Mouse (Mus musculus) WW6 (cell line): ENCODE results near the gene Maml2.

Experiments
- DNase-seq: peaks from one replicate; pipeline ENCODE4 v3.0.0-alpha.2; 2013; ENCODE audit warnings: low read depth, low spot score

Gene Maml2

DNA sequence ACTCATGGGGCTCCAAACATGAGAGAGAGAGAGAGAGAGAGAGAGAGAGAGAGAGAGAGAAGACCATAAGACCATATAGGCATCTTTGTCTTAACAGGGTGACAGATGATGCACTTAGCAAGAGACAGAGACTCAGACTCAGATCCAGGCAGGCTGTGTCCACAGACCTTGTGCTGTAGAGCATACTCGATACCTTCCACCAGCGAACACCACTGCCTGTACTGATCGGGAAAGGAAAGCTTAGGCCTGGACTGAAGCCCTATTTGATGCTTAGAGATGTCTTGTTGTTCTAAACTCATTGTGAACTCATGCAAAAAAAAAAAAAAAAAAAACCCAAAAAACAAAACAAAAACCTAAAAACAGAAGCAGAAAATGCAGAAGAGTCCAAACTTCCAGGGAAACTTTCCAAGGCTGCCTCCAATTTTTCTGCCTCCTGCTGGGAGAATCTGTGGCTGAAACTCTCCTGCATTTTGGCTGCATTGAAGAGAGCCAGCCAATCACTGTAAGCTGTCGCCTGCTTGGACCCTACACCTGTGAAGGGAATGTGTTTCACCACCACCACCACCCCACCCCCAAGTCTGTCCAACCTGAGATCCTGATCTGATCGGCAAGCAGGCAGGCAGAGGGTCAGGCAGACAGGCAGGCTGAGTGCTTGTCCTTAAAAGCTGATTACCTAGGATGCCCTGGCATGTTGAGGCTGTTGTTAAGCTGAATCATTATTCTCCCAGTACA lies 268.6 kb downstream of the Maml2 start:
- no peak for DNase-seq

GRCm38 (mm10) chr9:13569023-13569422 lies 271.3 kb downstream of the Maml2 start:
- DNase-seq = no peak

GRCm38 (mm10) chr9:13572847-13573246 lies 275.1 kb downstream of the Maml2 start:
- no peak for DNase-seq

GRCm38 (mm10) chr9:13574059-13574458 lies 276.3 kb downstream of the Maml2 start:
- DNase-seq = no peak

GRCm38 (mm10) chr9:13574913-13575312 lies 277.2 kb downstream of the Maml2 start:
- DNase-seq = no peak

DNA sequence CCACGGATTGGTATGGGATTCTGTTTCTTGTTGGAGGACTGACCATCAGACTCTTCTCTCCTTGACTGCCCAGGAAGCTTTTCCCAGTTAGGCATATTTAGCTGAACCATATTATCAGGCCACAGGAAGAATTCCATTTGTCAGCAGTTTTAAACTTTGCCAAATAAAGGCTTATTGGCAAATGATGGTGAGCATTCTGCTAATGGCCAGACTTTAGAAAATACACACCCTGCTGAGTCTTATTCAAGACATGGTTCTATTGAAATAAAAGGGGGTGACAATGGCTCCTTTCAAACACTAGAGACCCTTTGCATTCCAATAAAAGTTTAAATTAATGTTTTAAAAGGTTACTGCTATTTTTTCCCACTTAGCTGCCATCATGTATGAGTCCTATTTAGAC lies 279.4 kb downstream of the Maml2 start:
- DNase-seq = no peak

DNA sequence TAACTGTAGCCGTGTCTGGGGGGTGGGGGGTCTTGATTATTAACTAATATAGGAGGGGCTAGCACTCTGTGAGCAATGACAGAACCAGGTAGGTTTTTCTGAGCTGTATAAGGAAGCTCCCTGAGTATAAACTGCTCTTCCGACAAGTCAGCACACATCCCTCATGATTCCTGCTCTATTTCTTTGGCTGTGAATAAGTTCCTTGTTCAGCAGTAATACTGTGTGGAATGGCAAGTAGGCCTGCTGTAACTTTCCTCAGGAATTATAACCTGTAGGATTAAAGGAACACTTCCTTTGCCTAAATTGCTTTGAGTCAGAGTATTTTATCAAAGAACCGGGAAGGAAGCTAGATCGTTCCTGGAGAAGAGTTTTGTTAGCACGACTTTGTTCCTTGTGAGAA lies 283.4 kb downstream of the Maml2 start:
- no peak for DNase-seq

DNA sequence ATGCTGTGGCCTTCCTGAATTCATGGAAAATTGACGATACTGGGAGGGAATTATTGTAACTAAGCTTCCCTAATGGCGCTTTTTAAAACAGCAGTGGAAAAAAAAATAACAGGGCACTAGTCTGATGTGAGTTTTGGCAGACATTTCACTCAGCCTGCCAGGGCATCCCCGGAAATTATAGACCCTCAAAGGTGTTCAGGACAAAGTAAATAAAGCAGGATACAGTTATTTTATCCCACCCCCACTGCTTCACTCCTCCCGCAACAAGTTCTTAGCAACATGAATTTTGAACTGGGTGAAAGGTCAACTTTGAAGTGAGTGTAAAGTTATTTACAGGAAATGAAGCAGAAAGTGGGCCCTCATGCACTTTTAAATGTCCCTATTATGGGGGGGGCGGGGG lies 286.2 kb downstream of the Maml2 start:
- DNase-seq = no peak

- no peak for DNase-seq
Observed at GRCm38 (mm10) chr9:13584435-13584834, 286.7 kb downstream of the Maml2 start.

GRCm38 (mm10) chr9:13587085-13587933 lies 289.6 kb downstream of the Maml2 start:
- DNase-seq = no peak

GRCm38 (mm10) chr9:13588786-13589185 lies 291.0 kb downstream of the Maml2 start:
- no peak for DNase-seq

- DNase-seq = no peak
Observed at GRCm38 (mm10) chr9:13592701-13593100, 294.9 kb downstream of the Maml2 start.

GRCm38 (mm10) chr9:13597736-13598135 lies 300.0 kb downstream of the Maml2 start:
- DNase-seq = no peak

DNA sequence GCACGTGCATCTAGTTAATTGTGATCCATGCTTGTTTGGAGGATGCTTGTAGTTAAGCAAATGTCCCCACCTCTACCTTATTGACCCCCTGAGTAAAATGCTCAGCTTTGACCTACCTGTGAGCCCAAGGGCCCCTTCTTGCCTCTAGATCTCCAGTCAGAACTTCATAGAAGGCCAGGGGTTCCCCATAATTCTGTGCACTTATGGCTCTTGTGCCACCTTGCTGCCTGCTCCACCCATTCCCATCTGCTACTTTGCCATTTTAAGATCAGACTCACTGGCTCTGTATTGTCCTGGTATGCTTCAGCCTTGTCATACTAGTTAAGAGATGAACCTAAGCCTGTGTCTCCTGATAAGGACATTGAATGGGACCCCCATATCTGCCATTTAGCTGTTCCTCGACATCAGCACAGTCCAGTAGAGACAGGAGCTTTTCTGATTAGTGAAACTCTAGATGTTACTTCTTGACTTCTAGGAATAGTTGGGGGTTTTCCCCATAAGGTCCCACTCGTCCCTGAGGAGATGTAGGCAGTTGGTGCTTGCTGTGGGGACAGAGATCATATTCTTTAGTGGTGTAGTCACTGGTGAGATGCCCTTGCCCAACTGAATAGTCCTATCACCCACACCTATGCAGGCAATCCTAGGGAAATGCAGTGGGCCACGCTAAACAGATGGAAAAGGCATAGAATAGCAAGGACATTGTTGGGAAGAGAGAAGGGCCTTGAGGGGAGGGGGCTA lies 301.0 kb downstream of the Maml2 start:
- no peak for DNase-seq

GRCm38 (mm10) chr9:13599334-13599614 lies 301.5 kb downstream of the Maml2 start:
- DNase-seq = no peak

DNA sequence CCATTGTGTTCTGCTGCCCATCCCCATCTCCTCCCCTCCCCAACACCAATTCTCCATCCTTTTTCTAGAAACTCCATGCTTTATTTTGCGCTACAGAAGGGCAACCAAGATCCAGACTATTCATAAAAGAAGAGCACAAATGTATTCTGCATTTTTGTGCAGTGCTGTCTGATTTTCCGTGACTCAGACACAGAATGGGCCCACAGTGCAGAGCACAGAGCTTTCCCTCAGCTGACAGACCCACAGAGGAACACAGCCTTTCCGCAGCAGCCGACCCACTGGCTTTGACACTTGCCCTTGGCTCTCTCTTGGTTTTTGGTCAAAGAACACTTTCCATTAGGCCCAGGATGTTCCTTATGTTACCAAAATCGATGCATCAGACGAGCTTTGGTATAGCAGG lies 302.0 kb downstream of the Maml2 start:
- DNase-seq = no peak

DNA sequence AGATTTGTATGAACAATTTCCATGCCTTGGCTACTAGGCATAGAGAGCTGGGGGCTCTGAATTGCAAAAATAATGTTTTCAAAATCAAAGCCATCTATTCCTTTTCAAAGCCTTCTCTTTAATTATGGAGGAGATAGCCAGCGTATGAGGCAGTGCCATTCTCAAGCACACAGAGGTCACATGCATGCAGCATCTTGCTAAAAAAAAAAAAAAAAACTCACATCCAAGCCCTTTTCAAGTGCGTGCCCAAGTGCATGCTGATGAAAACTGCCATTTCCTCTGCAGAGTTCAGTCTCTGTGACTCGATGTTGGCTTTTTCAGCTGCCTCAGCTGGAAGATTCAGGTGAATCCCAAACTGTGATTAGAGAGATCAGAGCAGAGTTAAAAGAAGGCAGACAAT lies 304.0 kb downstream of the Maml2 start:
- no peak for DNase-seq

GRCm38 (mm10) chr9:13603533-13604143 lies 305.9 kb downstream of the Maml2 start:
- no peak for DNase-seq

DNA sequence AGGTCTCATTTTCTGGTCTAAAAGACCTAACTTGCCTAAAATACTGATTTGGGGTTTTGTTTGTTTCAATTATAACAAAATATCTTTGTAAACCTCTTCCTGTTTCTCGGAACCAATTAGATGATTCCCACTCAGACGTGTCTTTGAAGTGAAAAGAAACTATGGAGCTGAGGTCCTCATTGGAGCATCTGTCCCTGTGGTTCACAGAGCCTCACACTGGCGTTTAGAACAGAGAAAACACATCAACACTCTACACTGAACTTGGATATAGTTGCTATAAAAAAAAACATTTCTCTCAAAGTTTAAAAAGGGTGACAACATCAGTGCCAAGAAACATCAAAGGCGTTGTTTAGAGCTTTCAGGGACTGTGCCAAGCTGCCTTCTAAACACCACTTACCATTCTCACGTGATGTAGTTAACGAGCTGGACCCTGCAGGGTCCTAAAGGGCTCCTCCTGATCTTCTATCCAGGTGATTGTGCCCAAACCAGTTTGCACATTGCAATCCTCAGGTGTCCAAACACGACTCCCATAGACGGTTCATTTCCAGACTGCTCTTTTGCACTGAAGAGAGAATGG lies 309.9 kb downstream of the Maml2 start:
- DNase-seq = no peak

- no peak for DNase-seq
Observed at GRCm38 (mm10) chr9:13608532-13609071, 310.8 kb downstream of the Maml2 start.

DNA sequence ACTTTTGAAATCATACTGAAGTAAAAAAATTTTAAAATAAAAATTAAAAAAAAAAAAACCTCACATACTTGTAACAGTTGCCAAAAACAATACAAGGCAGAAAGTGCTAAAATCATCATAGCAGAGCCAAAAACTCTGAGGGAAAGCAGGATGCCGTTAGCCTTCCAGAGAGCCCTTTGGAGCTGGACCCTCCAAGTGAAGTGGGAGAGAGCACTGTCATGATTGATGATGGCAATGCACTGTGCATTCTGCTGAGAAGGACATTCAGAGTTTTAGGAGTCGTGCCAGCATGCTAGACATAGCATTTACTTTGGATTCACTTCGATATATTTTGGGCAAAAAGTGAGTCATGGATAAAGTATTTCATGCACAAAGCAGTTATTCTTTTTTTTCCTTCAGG lies 313.8 kb downstream of the Maml2 start:
- DNase-seq = no peak

- no peak for DNase-seq
Observed at GRCm38 (mm10) chr9:13612371-13612770, 314.6 kb downstream of the Maml2 start.
